8 mouse cellular contexts compared by ENCODE assay signal in the genomic region with DNA sequence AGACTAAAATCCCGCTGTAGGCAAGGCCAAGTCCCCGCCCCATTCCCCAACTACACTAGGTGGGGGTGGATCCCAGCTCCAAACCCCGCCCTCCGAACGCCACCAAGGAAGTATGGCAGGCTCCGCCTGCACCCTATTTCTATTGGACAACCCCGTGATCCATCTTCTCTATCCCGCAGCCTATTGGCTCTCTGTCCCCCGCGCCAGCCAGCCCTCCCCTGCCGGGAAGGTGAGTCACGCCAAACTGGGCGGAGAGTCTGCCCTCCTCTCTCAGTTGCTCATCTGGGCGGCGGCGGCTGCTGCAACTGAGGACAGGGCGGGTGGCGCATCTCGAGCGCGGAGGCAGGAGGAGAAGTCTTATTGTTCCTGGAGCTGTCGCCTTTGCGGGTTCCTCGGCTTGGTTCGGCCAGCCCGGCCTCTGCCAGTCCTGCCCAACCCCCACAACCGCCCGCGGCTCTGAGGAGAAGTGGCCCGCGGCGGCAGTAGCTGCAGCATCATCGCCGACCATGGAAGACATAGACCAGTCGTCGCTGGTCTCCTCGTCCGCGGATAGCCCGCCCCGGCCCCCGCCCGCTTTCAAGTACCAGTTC. TPM values are rescaled to one million over a fixed set of nuclear protein-coding genes. Genes with fewer than 3 reads are reported as not detected.
DNase-seq lines count a peak whose midpoint lies in the region; ATAC-seq and TF ChIP-seq lines count a peak whose summit lies in the region.

A gene (plus strand): TSS at position 265 of the 590 bp plus-strand sequence.

- WGBS in forebrain, embryonic 10.5 days, result under 1% methylated on average over 43 of the region's 43 CpGs
- under 1% methylated on average over 43 of the region's 43 CpGs for WGBS in heart, embryonic 15.5 days
- under 1% methylated on average over 43 of the region's 43 CpGs for WGBS in liver, embryonic 14.5 days (ENCODE audit: insufficient replicate concordance)
- WGBS in neural tube, embryonic 11.5 days, result 0% methylated on average over 40 of the region's 43 CpGs
- under 1% methylated on average over 43 of the region's 43 CpGs for WGBS in stomach, postnatal 0 days

- H3K4me1 ChIP-seq in forebrain, embryonic 10.5 days, result peaks cover 19% of the 10 kb centered on the region
- peaks cover 17% of the 10 kb centered on the region for H3K4me1 ChIP-seq in heart, embryonic 15.5 days (replicated peaks)
- H3K4me1 ChIP-seq in liver, embryonic 14.5 days (replicated peaks; ENCODE audit: control insufficient read depth in 2 of 2, insufficient read depth in 2 of 2, low read length in 1 of 2), result peaks cover 3 to 6% of the 10 kb centered on the region in 2 experiments
- H3K4me1 ChIP-seq in neural tube, embryonic 11.5 days (ENCODE audit: control insufficient read depth, insufficient read depth, low read length), result no peaks in the 10 kb centered on the region
- no peaks in the 10 kb centered on the region for H3K4me1 ChIP-seq in stomach, postnatal 0 days (replicated peaks; ENCODE audit: control insufficient read depth, insufficient read depth)

- no peaks in the 10 kb centered on the region for H3K27me3 ChIP-seq in forebrain, embryonic 10.5 days (ENCODE audit: poor library complexity, severe bottlenecking)
- no peaks in the 10 kb centered on the region for H3K27me3 ChIP-seq in heart, embryonic 15.5 days
- H3K27me3 ChIP-seq in liver, embryonic 14.5 days (ENCODE audit: control insufficient read depth, insufficient read depth, low read length), result no peaks in the 10 kb centered on the region
- H3K27me3 ChIP-seq in neural tube, embryonic 11.5 days (ENCODE audit: control insufficient read depth, insufficient read depth, low read length), result no peaks in the 10 kb centered on the region
- no peaks in the 10 kb centered on the region for H3K27me3 ChIP-seq in stomach, postnatal 0 days (ENCODE audit: control insufficient read depth, insufficient read depth, low read length)

- peak within 1 kb of the TSS; percentile 70 for H3K4me2 ChIP-seq in heart, embryonic 15.5 days
- peak within 1 kb of the TSS; percentile 88 for H3K4me2 ChIP-seq in liver, embryonic 14.5 days (ENCODE audit: low read depth)
- H3K4me2 ChIP-seq in neural tube, embryonic 11.5 days (ENCODE audit: low read depth), result peak within 1 kb of the TSS; percentile 48
- H3K4me2 ChIP-seq in stomach, postnatal 0 days (replicated peaks; ENCODE audit: low read depth), result peak within 1 kb of the TSS; percentile 34

- H3K36me3 ChIP-seq in forebrain, embryonic 10.5 days (replicated peaks), result peaks cover 25% of the 10 kb centered on the region
- H3K36me3 ChIP-seq in heart, embryonic 15.5 days, result no peaks in the 10 kb centered on the region
- no peaks in the 10 kb centered on the region for H3K36me3 ChIP-seq in liver, embryonic 14.5 days (replicated peaks; ENCODE audit: control insufficient read depth, insufficient read depth, low read depth)
- no peaks in the 10 kb centered on the region for H3K36me3 ChIP-seq in neural tube, embryonic 11.5 days (ENCODE audit: control insufficient read depth, insufficient read depth, low read length)
- H3K36me3 ChIP-seq in stomach, postnatal 0 days (ENCODE audit: control insufficient read depth, insufficient read depth, low read length), result no peaks in the 10 kb centered on the region

- peak within 1 kb of the TSS; percentile 99 for H3K9ac ChIP-seq in heart, embryonic 15.5 days
- peak within 1 kb of the TSS; percentile 83 for H3K9ac ChIP-seq in liver, embryonic 14.5 days (replicated peaks)
- H3K9ac ChIP-seq in neural tube, embryonic 11.5 days (ENCODE audit: low read length), result peak within 1 kb of the TSS; percentile 94
- H3K9ac ChIP-seq in stomach, postnatal 0 days (ENCODE audit: low read length), result peak within 1 kb of the TSS; percentile 94

- H3K9me3 ChIP-seq in forebrain, embryonic 10.5 days, result no peaks in the 10 kb centered on the region
- H3K9me3 ChIP-seq in heart, embryonic 15.5 days (replicated peaks), result no peaks in the 10 kb centered on the region
- no peaks in the 10 kb centered on the region for H3K9me3 ChIP-seq in liver, embryonic 14.5 days (ENCODE audit: control insufficient read depth, low read length)
- H3K9me3 ChIP-seq in neural tube, embryonic 11.5 days (ENCODE audit: control insufficient read depth, low read length), result no peaks in the 10 kb centered on the region
- no peaks in the 10 kb centered on the region for H3K9me3 ChIP-seq in stomach, postnatal 0 days (ENCODE audit: control insufficient read depth, low read length)

- ATAC-seq in heart, embryonic 15.5 days (replicated peaks; ENCODE audit: insufficient number of reproducible peaks, insufficient read depth, low FRiP score, low read depth), result peak; percentile 97
- ATAC-seq in liver, embryonic 14.5 days (ENCODE audit: insufficient read depth), result peak; percentile 96
- ATAC-seq in neural tube, embryonic 11.5 days (ENCODE audit: insufficient read depth, low FRiP score, low TSS enrichment), result peak; percentile 96
- peak; percentile 99 for ATAC-seq in stomach, postnatal 0 days (ENCODE audit: low FRiP score, low TSS enrichment)

- peak within 1 kb of the TSS; percentile 99 for H3K27ac ChIP-seq in forebrain, embryonic 10.5 days
- H3K27ac ChIP-seq in heart, embryonic 15.5 days, result peak within 1 kb of the TSS; percentile 99
- peak within 1 kb of the TSS; percentile 86 for H3K27ac ChIP-seq in liver, embryonic 14.5 days
- peak within 1 kb of the TSS; percentile 94 for H3K27ac ChIP-seq in neural tube, embryonic 11.5 days (ENCODE audit: low read depth, low read length)
- H3K27ac ChIP-seq in stomach, postnatal 0 days (replicated peaks), result peak within 1 kb of the TSS; percentile 99

- TF ChIP-seq CTCF in liver, embryonic 14.5 days (IDR thresholded peaks at IDR 0.05; ENCODE audit: low read depth), result peak; percentile 74
- peak; percentile 71; the same call in 1 of the 2 replicates for TF ChIP-seq CTCF in stomach, postnatal 0 days (IDR thresholded peaks at IDR 0.05; ENCODE audit: low read depth)

- peak within 1 kb of the TSS; percentile 97 for H3K4me3 ChIP-seq in forebrain, embryonic 10.5 days
- peak within 1 kb of the TSS; percentile 100 for H3K4me3 ChIP-seq in heart, embryonic 15.5 days
- H3K4me3 ChIP-seq in liver, embryonic 14.5 days (ENCODE audit: insufficient read depth in 1 of 2, low read depth in 2 of 2, low read length in 2 of 2), result peak within 1 kb of the TSS; percentile 74 to 84
- H3K4me3 ChIP-seq in neural tube, embryonic 11.5 days (ENCODE audit: low read depth, low read length), result peak within 1 kb of the TSS; percentile 97
- peak within 1 kb of the TSS; percentile 99 for H3K4me3 ChIP-seq in stomach, postnatal 0 days (ENCODE audit: low read depth, low read length)

- peak; percentile 96 to 98 for DNase-seq in CD8-positive naive resting alpha-beta T cell, adult 2 months (ENCODE audit: low read depth in 2 of 2, low spot score in 2 of 2)
- peak; percentile 90 for DNase-seq in c-Kit-positive CD71-negative TER-119-negative erythroid progenitor cells, embryonic 14.5 days (ENCODE audit: low read depth)
- DNase-seq in forebrain, embryonic 10.5 days (ENCODE audit: extremely low spot score, low spot score), result peak; percentile 96
- peak; percentile 99 for DNase-seq in kidney, postnatal 25 days
- peak; percentile 97 to 98 (median 97) for DNase-seq in liver, embryonic 14.5 days (ENCODE audit: low read depth in 3 of 3, low spot score in 3 of 3)
- DNase-seq in neural tube, embryonic 11.5 days (ENCODE audit: low spot score), result peak; percentile 96
- DNase-seq in stomach, postnatal 0 days (ENCODE audit: low spot score), result peak; percentile 98

- TF ChIP-seq EP300 in liver, embryonic 14.5 days (IDR thresholded peaks at IDR 0.05; ENCODE audit: low read depth), result no peak
- no peak for TF ChIP-seq EP300 in stomach, postnatal 0 days (optimal IDR thresholded peaks at IDR 0.05)

RNA-seq across cellular contexts. Expression of the gene that starts here (rescaled TPM):
- 58.6 and 63.4 TPM in 2 replicates for polyA plus RNA-seq in forebrain, embryonic 10.5 days (2016; fragmentation: Nextera tagmentation; extraction: Ambion mirVana)
- 57.4 and 59.5 TPM in 2 replicates for polyA plus RNA-seq in heart, embryonic 15.5 days (2015; fragmentation: Nextera tagmentation; extraction: Ambion mirVana)
- polyA plus RNA-seq in liver, embryonic 14.5 days (2012; rRNA removed), result 14.0 and 21.4 TPM in 2 replicates
- 10.2 and 11.5 TPM in 2 replicates for polyA plus RNA-seq in liver, embryonic 14.5 days (2014; fragmentation: Nextera tagmentation; extraction: Ambion mirVana)
- polyA plus RNA-seq in neural tube, embryonic 11.5 days (2014; fragmentation: Nextera tagmentation; extraction: Ambion mirVana), result 76.8 and 84.7 TPM in 2 replicates
- 56.1 and 68.3 TPM in 2 replicates for polyA plus RNA-seq in stomach, postnatal 0 days (2015; fragmentation: Nextera tagmentation; extraction: Ambion mirVana)

Comparison
In these comparisons a context has a peak if more than half of its experiments do, and no peak if none do; other contexts are left out.
1. Peak in every context shown above with its lines: DNase-seq, ATAC-seq, H3K4me3 ChIP-seq and H3K27ac ChIP-seq.
2. H3K4me2 ChIP-seq: peak in every context shown above with its lines; median percentile 88 in liver, embryonic 14.5 days; 70 in heart, embryonic 15.5 days; 48 in neural tube, embryonic 11.5 days; 34 in stomach, postnatal 0 days.